Mouse (Mus musculus): Measurements from ENCODE around the gene Drd2. TPM values are rescaled to one million over a fixed set of nuclear protein-coding genes. Genes with fewer than 3 reads are reported as not detected.

Gene Drd2
- polyA plus RNA-seq (2015; fragmentation: Nextera tagmentation; extraction: Ambion mirVana): 0.09 and 0.16 TPM in 2 replicates

DNA sequence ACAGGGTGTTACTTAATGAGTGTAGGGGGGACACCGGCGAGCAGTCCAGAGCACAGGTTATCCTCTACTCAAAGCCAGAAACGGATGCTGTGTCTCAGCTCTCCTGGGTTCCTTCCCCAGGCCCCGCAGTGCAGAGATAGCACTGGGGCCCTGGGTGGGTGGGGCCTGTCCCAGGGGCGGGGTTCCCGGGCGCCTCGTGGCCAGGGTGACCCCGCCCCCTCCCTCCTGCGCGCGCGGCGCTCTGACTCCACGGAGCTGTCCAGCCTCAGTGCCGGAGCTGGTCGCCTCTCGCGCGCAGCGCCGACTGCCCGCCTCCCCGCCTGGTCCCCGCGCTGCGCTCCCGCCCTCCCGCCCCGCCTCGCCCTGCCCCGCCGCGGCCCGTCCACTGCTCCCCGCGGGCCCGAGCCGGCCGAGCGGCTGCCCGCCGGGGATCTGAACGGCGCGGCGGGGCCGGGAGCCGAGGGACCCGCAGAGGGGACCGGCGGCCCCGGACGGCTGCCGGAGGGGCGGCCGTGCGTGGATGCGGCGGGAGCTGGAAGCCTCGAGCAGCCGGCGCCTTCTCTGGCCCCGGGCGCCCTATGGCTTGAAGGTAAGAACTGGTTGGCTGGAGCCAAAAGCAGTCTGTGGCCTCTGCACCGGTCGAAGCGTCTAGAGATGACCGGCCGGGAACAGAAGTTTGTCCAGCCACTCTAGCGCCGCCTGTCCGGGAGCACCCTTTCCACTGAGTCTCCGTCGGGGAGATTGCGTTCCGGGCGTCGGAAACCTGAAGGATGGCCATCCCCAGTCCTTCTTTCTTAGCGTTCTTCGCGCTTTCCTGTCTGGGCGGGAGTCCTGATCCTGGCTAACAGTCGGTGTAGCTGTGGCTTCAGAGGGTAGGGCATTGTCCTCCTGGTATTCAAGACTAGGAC, at the start of gene Drd2:
Drd2 (plus strand) TSS at position 492 of the 908 bp plus-strand sequence.
- H3K9ac ChIP-seq: no peak within 1 kb of the TSS
- no peak within 1 kb of the TSS for H3K27ac ChIP-seq
- H3K36me3 ChIP-seq: no peaks in the 10 kb centered on the region
- peaks cover 6% of the 10 kb centered on the region for H3K4me1 ChIP-seq (replicated peaks)
- peak within 1 kb of the TSS; percentile 31 for H3K4me3 ChIP-seq (replicated peaks)
- H3K27me3 ChIP-seq (replicated peaks): peaks cover 28% of the 10 kb centered on the region
- no peaks in the 10 kb centered on the region for H3K9me3 ChIP-seq
- peak; percentile 92 for ATAC-seq
- peak within 1 kb of the TSS; percentile 74 for H3K4me2 ChIP-seq (replicated peaks)
- WGBS: 2% methylated on average over 62 of the region's 84 CpGs

GRCm38 (mm10) chr9:49295101-49295500, 45.3 kb upstream of the Drd2 start:
- H3K9ac ChIP-seq: no peak overlapping the region
- no peaks in the 10 kb centered on the region for H3K36me3 ChIP-seq
- H3K4me2 ChIP-seq (replicated peaks): no peak overlapping the region
- no peak overlapping the region for H3K27ac ChIP-seq
- H3K4me3 ChIP-seq (replicated peaks): no peak overlapping the region
- H3K4me1 ChIP-seq (replicated peaks): no peaks in the 10 kb centered on the region
- ATAC-seq: no peak
- no peaks in the 10 kb centered on the region for H3K27me3 ChIP-seq (replicated peaks)
- WGBS: 74% methylated on average over 1 of the region's 1 CpGs
- no peaks in the 10 kb centered on the region for H3K9me3 ChIP-seq

- H3K4me1 ChIP-seq (replicated peaks): no peaks in the 10 kb centered on the region
- no peak overlapping the region for H3K9ac ChIP-seq
- H3K27me3 ChIP-seq (replicated peaks): no peaks in the 10 kb centered on the region
- H3K4me2 ChIP-seq (replicated peaks): no peak overlapping the region
- H3K4me3 ChIP-seq (replicated peaks): no peak overlapping the region
- H3K27ac ChIP-seq: no peak overlapping the region
- H3K36me3 ChIP-seq: no peaks in the 10 kb centered on the region
- WGBS: 67% methylated on average over 3 of the region's 3 CpGs
- H3K9me3 ChIP-seq: no peaks in the 10 kb centered on the region
- no peak for ATAC-seq
Observed at GRCm38 (mm10) chr9:49307576-49307975, 32.9 kb upstream of the Drd2 start.

DNA sequence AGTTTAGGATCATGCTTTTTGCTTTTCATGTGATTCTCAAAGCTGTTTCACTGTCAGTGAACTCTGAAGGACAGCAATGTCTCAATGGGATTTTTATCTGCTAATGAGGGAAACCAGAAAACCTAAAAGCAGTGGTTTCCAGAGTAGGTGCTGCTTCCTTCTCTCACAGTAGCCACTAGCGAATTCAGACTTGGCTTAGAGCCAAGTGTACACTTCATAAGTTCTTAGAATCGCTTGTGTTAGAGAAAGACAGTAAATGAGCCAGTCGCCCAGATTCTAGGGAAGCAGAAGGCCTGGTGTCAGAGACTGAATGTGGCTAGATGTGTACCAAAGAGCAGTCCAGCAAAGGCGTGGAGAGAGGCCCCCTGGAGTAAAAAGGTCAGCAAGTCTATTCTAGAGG, 29.6 kb upstream of the Drd2 start:
- H3K4me3 ChIP-seq (replicated peaks): no peak overlapping the region
- H3K4me2 ChIP-seq (replicated peaks): no peak overlapping the region
- H3K27me3 ChIP-seq (replicated peaks): no peaks in the 10 kb centered on the region
- H3K4me1 ChIP-seq (replicated peaks): no peaks in the 10 kb centered on the region
- H3K9ac ChIP-seq: no peak overlapping the region
- WGBS: 42% methylated on average over 4 of the region's 4 CpGs
- H3K27ac ChIP-seq: no peak overlapping the region
- no peaks in the 10 kb centered on the region for H3K36me3 ChIP-seq
- ATAC-seq: no peak
- H3K9me3 ChIP-seq: no peaks in the 10 kb centered on the region

- no peak for ATAC-seq
- Histone ChIP-seq H3K27ac (no peak overlapping the region), H3K9me3 (no peaks in the 10 kb centered on the region), H3K9ac (no peak overlapping the region), H3K27me3 (replicated peaks) (no peaks in the 10 kb centered on the region), H3K4me1 (replicated peaks) (no peaks in the 10 kb centered on the region), H3K4me3 (replicated peaks) (no peak overlapping the region), H3K36me3 (no peaks in the 10 kb centered on the region), H3K4me2 (replicated peaks) (no peak overlapping the region)
Observed at GRCm38 (mm10) chr9:49318638-49319037, 21.8 kb upstream of the Drd2 start.

DNA sequence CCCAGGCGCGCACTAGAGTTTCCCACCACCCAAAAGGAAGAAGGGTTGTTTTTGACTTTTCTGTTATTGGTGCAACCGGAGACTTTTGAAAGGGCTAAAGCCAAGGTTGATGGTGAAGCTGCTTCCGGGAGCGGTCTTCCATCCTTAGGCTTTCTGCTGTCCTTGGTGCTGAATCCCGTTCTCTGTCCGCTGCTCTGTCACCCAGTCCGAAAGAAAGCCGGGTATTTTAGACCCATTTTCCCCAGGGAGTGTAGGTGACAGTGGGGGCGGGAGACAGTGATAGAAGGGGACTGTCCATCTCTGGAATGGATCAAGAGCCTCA, 578 bp downstream of the Drd2 start:
- WGBS: 2% methylated on average over 10 of the region's 10 CpGs
- Histone ChIP-seq H3K4me2 (replicated peaks) (peak overlapping the region; percentile 74), H3K9me3 (no peaks in the 10 kb centered on the region), H3K36me3 (no peaks in the 10 kb centered on the region), H3K4me3 (replicated peaks) (peak overlapping the region; percentile 31; the same call in 1 of the 2 replicates), H3K9ac (no peak overlapping the region), H3K4me1 (replicated peaks) (peaks cover 6% of the 10 kb centered on the region), H3K27me3 (replicated peaks) (peaks cover 28% of the 10 kb centered on the region), H3K27ac (no peak overlapping the region)
- no peak for ATAC-seq

- H3K27ac ChIP-seq: no peak overlapping the region
- no peaks in the 10 kb centered on the region for H3K36me3 ChIP-seq
- no peak overlapping the region for H3K4me2 ChIP-seq (replicated peaks)
- H3K4me3 ChIP-seq (replicated peaks): no peak overlapping the region
- no peaks in the 10 kb centered on the region for H3K27me3 ChIP-seq (replicated peaks)
- ATAC-seq: peak; percentile 70
- H3K4me1 ChIP-seq (replicated peaks): no peaks in the 10 kb centered on the region
- H3K9me3 ChIP-seq: no peaks in the 10 kb centered on the region
- no peak overlapping the region for H3K9ac ChIP-seq
- 6% methylated on average over 5 of the region's 5 CpGs for WGBS
Observed at GRCm38 (mm10) chr9:49365763-49366162, 25.3 kb downstream of the Drd2 start.

DNA sequence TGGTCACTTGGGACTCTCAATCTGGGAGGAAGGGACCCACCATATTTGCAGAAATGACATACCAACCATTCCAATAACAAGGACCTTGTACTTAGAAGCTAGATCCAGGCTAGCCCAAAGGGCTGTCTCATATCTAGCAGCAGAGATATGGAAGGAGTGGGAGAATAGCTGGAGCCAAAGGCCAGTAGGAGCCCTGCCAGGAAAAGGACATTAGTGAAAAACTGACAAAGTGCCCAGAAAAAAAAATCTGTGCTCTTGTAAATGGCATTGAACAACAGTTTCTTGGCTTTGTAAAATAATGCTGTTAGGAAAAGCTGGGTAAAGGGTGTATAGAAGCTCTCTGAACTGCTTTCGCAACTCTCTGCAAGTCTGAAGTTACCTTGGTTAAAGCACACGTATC, 33.5 kb downstream of the Drd2 start:
- H3K4me2 ChIP-seq (replicated peaks): no peak overlapping the region
- 69% methylated on average over 2 of the region's 2 CpGs for WGBS

GRCm38 (mm10) chr9:49379962-49380361, 39.5 kb downstream of the Drd2 start:
- no peaks in the 10 kb centered on the region for H3K4me1 ChIP-seq (replicated peaks)
- H3K27me3 ChIP-seq (replicated peaks): no peaks in the 10 kb centered on the region
- H3K27ac ChIP-seq: no peak overlapping the region
- H3K36me3 ChIP-seq: no peaks in the 10 kb centered on the region
- H3K9ac ChIP-seq: no peak overlapping the region
- H3K4me3 ChIP-seq (replicated peaks): no peak overlapping the region
- H3K4me2 ChIP-seq (replicated peaks): no peak overlapping the region
- WGBS: 87% methylated on average over 4 of the region's 4 CpGs
- no peak for ATAC-seq
- H3K9me3 ChIP-seq: no peaks in the 10 kb centered on the region

More for the DNA sequence above, 33.5 kb downstream of the Drd2 start:
- Histone ChIP-seq H3K4me1 (replicated peaks) (no peaks in the 10 kb centered on the region), H3K27ac (no peak overlapping the region), H3K27me3 (replicated peaks) (no peaks in the 10 kb centered on the region), H3K9me3 (no peaks in the 10 kb centered on the region), H3K4me3 (replicated peaks) (no peak overlapping the region), H3K36me3 (no peaks in the 10 kb centered on the region), H3K9ac (no peak overlapping the region)
- ATAC-seq: no peak

DNA sequence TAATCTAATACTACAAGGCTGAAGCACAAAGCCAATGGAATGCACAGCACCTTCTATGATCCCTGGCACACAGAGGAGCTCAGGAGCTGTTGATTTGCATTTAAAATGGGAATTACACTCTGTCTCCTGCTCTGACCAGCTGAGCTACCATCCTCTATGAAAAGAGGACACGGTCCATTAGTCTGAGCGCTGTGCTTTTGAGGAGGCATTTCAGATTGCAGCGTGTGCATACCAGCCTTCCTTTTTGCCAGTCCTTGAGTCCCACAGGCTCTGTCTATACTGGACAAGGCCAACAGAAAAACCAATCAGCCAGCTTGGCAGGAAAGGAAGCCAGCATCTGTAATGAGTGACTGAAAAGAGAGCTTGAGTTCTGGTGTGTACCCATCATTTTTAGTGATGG, 43.6 kb downstream of the Drd2 start:
- no peaks in the 10 kb centered on the region for H3K36me3 ChIP-seq
- no peak for ATAC-seq
- H3K4me3 ChIP-seq (replicated peaks): no peak overlapping the region
- no peaks in the 10 kb centered on the region for H3K9me3 ChIP-seq
- no peak overlapping the region for H3K27ac ChIP-seq
- no peaks in the 10 kb centered on the region for H3K4me1 ChIP-seq (replicated peaks)
- no peaks in the 10 kb centered on the region for H3K27me3 ChIP-seq (replicated peaks)
- H3K9ac ChIP-seq: no peak overlapping the region
- 88% methylated on average over 3 of the region's 3 CpGs for WGBS
- H3K4me2 ChIP-seq (replicated peaks): no peak overlapping the region

DNA sequence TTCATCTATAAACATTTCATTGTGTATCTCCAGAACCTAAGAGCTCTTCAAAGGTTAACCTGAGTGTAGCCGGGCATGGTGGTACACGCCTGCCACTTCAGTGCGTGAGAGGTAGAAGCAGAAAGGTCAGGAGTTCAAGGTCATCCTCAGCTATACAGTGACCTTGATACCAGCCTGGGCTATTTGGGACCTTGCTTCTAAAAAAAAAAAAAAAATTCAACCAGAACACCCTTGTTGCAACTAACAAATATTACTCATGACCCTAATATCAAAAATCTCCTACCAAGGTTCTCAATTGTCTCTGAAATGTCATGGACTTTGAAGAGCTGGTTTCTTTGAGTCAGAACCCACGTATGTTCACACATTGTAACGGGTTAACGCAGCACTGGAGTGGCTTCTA, 44.4 kb downstream of the Drd2 start:
- H3K4me2 ChIP-seq (replicated peaks): no peak overlapping the region
- WGBS: 87% methylated on average over 6 of the region's 6 CpGs
- H3K36me3 ChIP-seq: no peaks in the 10 kb centered on the region
- ATAC-seq: no peak
- H3K27me3 ChIP-seq (replicated peaks): no peaks in the 10 kb centered on the region
- H3K9me3 ChIP-seq: no peaks in the 10 kb centered on the region
- H3K4me1 ChIP-seq (replicated peaks): no peaks in the 10 kb centered on the region
- H3K9ac ChIP-seq: no peak overlapping the region
- no peak overlapping the region for H3K27ac ChIP-seq
- H3K4me3 ChIP-seq (replicated peaks): no peak overlapping the region

DNA sequence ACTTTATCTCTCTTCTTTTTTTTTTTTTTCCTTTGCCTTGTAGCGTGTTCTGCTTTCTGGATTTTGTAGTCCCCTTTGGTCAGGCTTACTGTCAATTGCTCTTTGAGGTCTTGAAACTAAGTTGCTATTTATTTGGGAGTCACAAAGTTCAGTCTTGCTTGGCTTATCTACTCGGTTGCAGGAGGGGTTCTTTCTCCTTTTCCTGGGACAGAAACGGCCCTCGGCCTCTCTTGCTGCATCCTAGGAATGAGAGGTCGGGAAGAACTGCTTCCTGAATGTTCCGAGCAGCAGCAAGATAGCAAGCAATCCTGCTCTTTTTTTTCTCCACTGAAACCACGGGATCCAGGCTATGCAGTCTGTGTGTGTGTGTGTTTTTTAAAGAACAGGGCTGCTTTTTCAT, 44.9 kb downstream of the Drd2 start:
- Histone ChIP-seq H3K9me3 (no peaks in the 10 kb centered on the region), H3K36me3 (no peaks in the 10 kb centered on the region), H3K4me1 (replicated peaks) (no peaks in the 10 kb centered on the region), H3K9ac (no peak overlapping the region), H3K27me3 (replicated peaks) (no peaks in the 10 kb centered on the region), H3K27ac (no peak overlapping the region), H3K4me2 (replicated peaks) (no peak overlapping the region), H3K4me3 (replicated peaks) (no peak overlapping the region)
- no peak for ATAC-seq
- 21% methylated on average over 7 of the region's 7 CpGs for WGBS

GRCm38 (mm10) chr9:49386119-49386518, 45.7 kb downstream of the Drd2 start:
- Histone ChIP-seq H3K27ac (no peak overlapping the region), H3K4me2 (replicated peaks) (no peak overlapping the region), H3K4me1 (replicated peaks) (no peaks in the 10 kb centered on the region), H3K9me3 (no peaks in the 10 kb centered on the region), H3K27me3 (replicated peaks) (no peaks in the 10 kb centered on the region), H3K9ac (no peak overlapping the region), H3K4me3 (replicated peaks) (no peak overlapping the region), H3K36me3 (no peaks in the 10 kb centered on the region)
- no peak for ATAC-seq
- 40% methylated on average over 11 of the region's 11 CpGs for WGBS

All from intestine, embryonic 15.5 days (tissue).